Mouse (Mus musculus) adrenal gland, postnatal 10 days (tissue): ENCODE results near the gene Dscam. TPM values are rescaled to one million over a fixed set of nuclear protein-coding genes. Genes with fewer than 3 reads are reported as not detected.
A peak's percentile ranks its signal among the peaks of the same experiment; 100 is the strongest.

Experiments
- DNase-seq: peaks from one replicate; pipeline ENCODE4 v3.0.0; 2021; ENCODE audit warnings: mixed read lengths
- total RNA-seq, 2 experiments: library from RNA; stranded (reverse); gene quantifications; 2 replicates each; pipeline ENCODE4 v1.2.3; 2021

Dscam gene
- total RNA-seq, 2 experiments from 2014 or later: 0.18 to 0.24 TPM

DNA sequence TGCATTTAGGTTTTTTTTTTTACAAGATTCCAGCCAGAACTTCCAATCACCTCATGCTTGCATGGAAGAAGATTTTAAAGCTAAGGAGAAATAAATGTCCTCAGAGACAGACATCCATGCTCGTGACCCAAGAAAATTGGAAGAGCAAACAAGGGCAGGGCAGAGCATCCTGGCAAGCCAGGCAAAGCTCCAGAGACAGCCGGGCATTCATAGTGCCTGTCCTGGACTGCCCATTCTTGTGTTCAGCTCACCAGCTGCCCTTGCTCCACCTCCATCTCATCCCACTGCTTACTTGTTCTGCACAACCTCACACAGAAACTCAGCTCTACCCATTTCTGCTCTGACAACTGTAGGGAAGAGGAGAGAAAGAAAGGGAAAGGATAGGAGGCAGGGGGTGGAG lies 534.6 kb downstream of the Dscam start:
- no peak for DNase-seq

GRCm38 (mm10) chr16:96634791-96635143 lies 535.8 kb downstream of the Dscam start:
- no peak for DNase-seq

- no peak for DNase-seq
Observed at GRCm38 (mm10) chr16:96634097-96634790, 536.3 kb downstream of the Dscam start.

- DNase-seq: no peak
Observed at GRCm38 (mm10) chr16:96630241-96630640, 540.3 kb downstream of the Dscam start.

- DNase-seq: no peak
Observed at GRCm38 (mm10) chr16:96629623-96630022, 540.9 kb downstream of the Dscam start.

GRCm38 (mm10) chr16:96625468-96625867 lies 545.1 kb downstream of the Dscam start:
- no peak for DNase-seq

DNA sequence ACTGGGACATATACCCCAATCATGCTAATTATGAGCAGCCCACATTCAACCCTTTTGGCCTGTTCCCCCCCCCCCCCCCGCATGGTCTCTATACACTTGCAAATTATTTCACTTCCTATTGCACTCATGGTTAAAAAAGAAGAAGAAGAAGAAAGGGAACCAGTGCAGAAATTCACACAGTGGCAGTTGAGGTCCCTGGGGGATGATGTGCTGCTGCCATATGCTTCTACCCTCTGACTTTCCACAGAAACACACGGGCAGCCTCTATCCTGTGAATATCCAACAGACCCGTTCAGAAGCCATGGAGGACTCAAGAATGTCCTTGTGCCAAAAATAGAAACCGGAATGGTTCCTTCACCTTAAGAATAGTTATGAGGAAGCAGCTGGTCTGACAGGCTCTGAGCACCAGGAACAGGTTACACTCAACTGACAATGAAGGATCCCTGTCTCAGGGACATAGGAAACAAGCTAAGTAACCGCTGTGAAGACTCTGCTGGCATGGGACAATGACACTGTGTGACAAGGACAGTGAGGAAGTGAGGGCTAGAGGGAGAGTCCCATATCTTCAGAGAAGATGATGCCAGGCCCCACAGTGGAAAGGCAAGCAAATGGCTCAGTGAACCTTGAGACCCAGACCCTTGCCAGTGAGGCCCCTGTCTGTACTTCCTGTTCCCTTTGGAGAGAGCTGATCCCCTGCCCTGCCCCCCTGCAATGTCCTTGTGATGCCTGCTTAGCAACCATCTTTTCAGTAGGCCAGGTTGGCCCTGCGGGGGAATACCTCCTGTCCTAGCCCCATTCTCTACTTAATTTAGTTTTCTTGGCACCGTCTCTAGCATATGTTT lies 545.8 kb downstream of the Dscam start:
- DNase-seq: peak; percentile 4

DNA sequence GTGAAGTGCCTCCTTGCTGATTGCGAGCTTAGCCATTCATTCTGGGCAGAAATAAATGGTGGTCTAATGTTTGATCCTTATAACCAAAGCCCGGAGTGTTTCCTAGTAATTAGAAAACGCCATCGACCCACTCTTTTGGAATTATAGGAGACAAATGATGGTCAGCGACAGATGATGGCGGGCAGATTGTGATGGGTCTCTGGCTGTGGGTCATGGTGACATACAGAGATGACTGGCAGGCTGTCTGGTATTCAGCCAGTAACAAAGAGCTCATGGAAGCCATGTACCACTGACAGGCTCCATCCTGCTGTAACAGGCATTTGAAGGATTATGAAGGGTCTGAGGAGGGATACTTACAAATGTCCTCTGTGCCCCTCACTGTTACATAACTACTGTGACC lies 549.7 kb downstream of the Dscam start:
- DNase-seq: no peak

- peak; percentile 39 for DNase-seq
Observed at GRCm38 (mm10) chr16:96620402-96620801, 550.1 kb downstream of the Dscam start.

- no peak for DNase-seq
Observed at GRCm38 (mm10) chr16:96617772-96618171, 552.8 kb downstream of the Dscam start.

- DNase-seq: no peak
Observed at GRCm38 (mm10) chr16:96613275-96613674, 557.3 kb downstream of the Dscam start.

- DNase-seq: peak; percentile 62
Observed at GRCm38 (mm10) chr16:96610806-96611205, 559.7 kb downstream of the Dscam start.

- DNase-seq: no peak
Observed at GRCm38 (mm10) chr16:96602206-96602605, 568.3 kb downstream of the Dscam start.

- DNase-seq: no peak
Observed at GRCm38 (mm10) chr16:96600791-96601190, 569.8 kb downstream of the Dscam start.

GRCm38 (mm10) chr16:96599401-96600060 lies 571.0 kb downstream of the Dscam start:
- peak; percentile 18 for DNase-seq

DNA sequence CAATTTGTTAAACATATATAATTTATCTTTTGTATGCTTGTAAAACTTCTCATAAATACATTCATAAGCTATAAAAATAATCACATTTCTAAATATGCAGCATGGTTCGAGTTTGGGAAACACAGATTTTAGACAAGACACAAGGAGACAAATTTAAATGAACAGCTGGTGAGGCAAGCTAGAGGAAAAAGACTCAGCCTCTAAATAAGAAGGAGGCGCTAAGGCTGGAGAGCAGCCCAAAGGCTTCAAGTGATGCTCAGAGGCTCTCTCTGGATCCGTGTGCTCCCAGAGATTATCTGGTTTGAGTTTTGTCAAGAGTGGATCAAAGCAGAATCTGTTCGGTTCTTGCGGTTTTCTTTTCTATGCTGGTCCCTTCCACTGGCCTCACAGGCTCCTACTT lies 594.7 kb downstream of the Dscam start:
- DNase-seq: no peak

- DNase-seq: no peak
Observed at GRCm38 (mm10) chr16:96567428-96567827, 603.1 kb downstream of the Dscam start.

DNA sequence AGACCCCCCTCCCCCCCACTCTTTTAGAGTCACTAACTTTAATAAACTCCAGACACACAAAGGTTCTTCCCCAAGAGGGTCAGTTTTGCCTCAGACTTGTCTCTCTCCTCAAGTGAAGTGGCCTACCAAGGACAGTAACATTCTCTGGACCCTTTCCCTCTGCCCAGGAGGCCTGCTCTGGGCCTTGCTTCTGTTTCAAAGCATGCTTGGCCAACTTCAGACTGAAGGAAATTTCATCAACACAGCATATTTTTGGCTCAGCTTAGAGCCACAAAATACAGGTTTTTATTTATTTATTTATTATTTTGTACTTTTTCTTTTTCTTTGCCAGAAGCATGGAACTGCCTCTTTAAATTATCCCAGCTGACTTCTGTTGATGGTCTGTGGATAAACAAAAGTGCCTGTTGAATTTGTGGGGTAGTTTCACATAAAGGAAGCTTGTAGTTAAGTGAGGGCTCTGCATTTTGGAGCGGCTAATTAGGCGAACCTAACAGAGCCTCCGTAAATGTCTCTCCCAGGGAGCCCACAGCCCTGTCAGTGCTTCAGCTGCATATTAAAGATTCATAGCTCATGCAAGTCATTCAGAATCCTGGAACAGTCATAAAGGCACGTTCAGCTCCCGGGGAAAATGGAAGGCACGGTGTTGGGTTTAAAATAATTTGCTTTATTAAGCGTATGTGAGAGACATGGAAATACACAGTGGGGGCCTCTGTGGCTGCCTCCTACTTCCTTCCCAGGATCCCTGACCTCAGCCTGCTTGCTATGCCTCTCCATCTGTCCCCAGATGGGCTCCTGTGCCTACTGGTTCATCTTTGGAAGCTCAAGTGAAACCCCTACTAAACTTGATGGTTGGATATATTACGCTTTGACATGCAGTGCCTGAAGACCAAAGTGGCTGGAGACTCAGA lies 606.9 kb downstream of the Dscam start:
- DNase-seq: no peak

DNA sequence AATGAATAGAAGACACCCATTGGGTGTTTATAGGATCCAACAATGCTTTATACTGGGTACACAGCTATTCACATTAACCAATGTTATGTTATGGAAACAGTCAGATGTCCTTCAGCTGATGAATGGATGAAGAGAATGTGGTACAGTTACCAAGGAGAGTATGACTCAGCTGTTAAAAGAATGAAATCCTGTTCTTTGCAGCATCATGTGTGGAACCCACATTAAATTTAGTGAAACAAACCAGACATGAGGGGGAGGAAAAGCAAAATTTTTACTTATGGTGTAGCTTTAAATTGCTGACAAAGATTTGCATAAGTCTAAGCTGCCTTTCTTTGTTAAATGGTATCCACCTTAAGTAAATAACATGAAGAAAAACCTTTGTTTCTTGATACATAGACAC lies 610.8 kb downstream of the Dscam start:
- DNase-seq: no peak

GRCm38 (mm10) chr16:96558341-96558740 lies 612.2 kb downstream of the Dscam start:
- no peak for DNase-seq

- no peak for DNase-seq
Observed at GRCm38 (mm10) chr16:96556621-96557020, 613.9 kb downstream of the Dscam start.

GRCm38 (mm10) chr16:96555412-96555811 lies 615.1 kb downstream of the Dscam start:
- DNase-seq: no peak
